Mouse (Mus musculus) spleen, adult 2 months (tissue): ENCODE data around the gene Jade2. TPM values are rescaled to one million over a fixed set of nuclear protein-coding genes. Genes with fewer than 3 reads are reported as not detected.

ENCODE experiments used
- DNase-seq, 2 experiments: peaks; one replicate each; pipeline versions ENCODE4 v3.0.0 to v3.0.0-alpha.2; 2012 to 2021; ENCODE audit warnings: low spot score in 2 of 2, low read depth in 1 of 2
- H3K27ac ChIP-seq: fragments of 200-500 bp; 2 replicates; pipeline ENCODE4 v1.5.1; 2012; ENCODE audit warnings: low read length, inconsistent platforms; ENCODE audit not compliant: insufficient read depth
- H3K27me3 ChIP-seq: fragments of 200-500 bp; 2 replicates; pipeline ENCODE4 v1.6.1; 2012; ENCODE audit warnings: mild to moderate bottlenecking, moderate library complexity, low read length, inconsistent platforms; ENCODE audit not compliant: control insufficient read depth, insufficient read depth
- H3K36me3 ChIP-seq: fragments of 200-500 bp; 2 replicates; pipeline ENCODE4 v1.6.1; 2012; ENCODE audit warnings: mild to moderate bottlenecking, low read length, inconsistent platforms; ENCODE audit not compliant: control insufficient read depth, insufficient read depth
- H3K4me1 ChIP-seq: fragments of 200-500 bp; 2 replicates; pipeline ENCODE4 v1.6.1; 2011; ENCODE audit warnings: inconsistent platforms; ENCODE audit not compliant: control insufficient read depth, insufficient read depth, insufficient read length
- H3K4me3 ChIP-seq: fragments of 200-500 bp; 2 replicates; pipeline ENCODE4 v1.5.1; 2011; ENCODE audit warnings: mild to moderate bottlenecking, inconsistent platforms; ENCODE audit not compliant: insufficient read depth, insufficient read length; ENCODE audit errors: extremely low read depth
- CTCF ChIP-seq: fragments of 200-500 bp; IDR thresholded peaks from 2 replicates; pipeline ENCODE4 v1.5.1; 2011; ENCODE audit warnings: mild to moderate bottlenecking, inconsistent platforms; ENCODE audit not compliant: insufficient read depth, insufficient read length, insufficient replicate concordance; ENCODE audit errors: extremely low read depth
- POLR2A ChIP-seq: fragments of 200-500 bp; IDR thresholded peaks from 2 replicates; pipeline ENCODE4 v1.6.1; 2011; ENCODE audit warnings: low read depth, low read length, inconsistent platforms
- WGBS: fragments of 180-500 bp; shearing (Covaris S2); methylation state at CpG from one replicate; pipeline ENCODE4 v1.1.7; 2018; 5-methylcytosine and 5-hydroxymethylcytosine counted together
- polyA plus RNA-seq: library from polyadenylated mRNA; depleted of rRNA; stranded (reverse); fragments of >200 nt; gene quantifications from 2 replicates; pipeline ENCODE4 v1.2.3, GENCODE M21; 2012

Gene Jade2
- polyA plus RNA-seq, 1 experiment: 24.8 TPM

GRCm38 (mm10) chr11:51835598-51835997, 21.9 kb downstream of the Jade2 start:
- Histone ChIP-seq H3K27ac (no peak overlapping the region), H3K4me1 (peaks cover 5% of the 10 kb centered on the region; the same call in 1 of the 2 replicates), H3K36me3 (peaks cover 18% of the 10 kb centered on the region), H3K27me3 (no peaks in the 10 kb centered on the region), H3K4me3 (no peak overlapping the region)
- no peak for DNase-seq
- no peak for TF ChIP-seq POLR2A
- TF ChIP-seq CTCF: no peak
- 95% methylated on average over 12 of the region's 12 CpGs for WGBS

- H3K4me1 ChIP-seq: peaks cover 5% of the 10 kb centered on the region; the same call in 1 of the 2 replicates
- TF ChIP-seq POLR2A (no peak), CTCF (no peak)
- H3K36me3 ChIP-seq: peaks cover 19% of the 10 kb centered on the region
- H3K27me3 ChIP-seq: no peaks in the 10 kb centered on the region
- no peak for DNase-seq
- no peak overlapping the region for H3K4me3 ChIP-seq
- no peak overlapping the region for H3K27ac ChIP-seq
- 97% methylated on average over 8 of the region's 8 CpGs for WGBS
Measured at GRCm38 (mm10) chr11:51834067-51834411, 23.4 kb downstream of the Jade2 start.

GRCm38 (mm10) chr11:51833393-51834066, 23.9 kb downstream of the Jade2 start:
- no peaks in the 10 kb centered on the region for H3K27me3 ChIP-seq
- H3K27ac ChIP-seq: peak overlapping the region; percentile 24
- WGBS: 74% methylated on average over 10 of the region's 10 CpGs
- DNase-seq: no peak
- TF ChIP-seq CTCF (no peak), POLR2A (no peak)
- peaks cover 5% of the 10 kb centered on the region; the same call in 1 of the 2 replicates for H3K4me1 ChIP-seq
- H3K36me3 ChIP-seq: peaks cover 19% of the 10 kb centered on the region
- no peak overlapping the region for H3K4me3 ChIP-seq

- peaks cover 5% of the 10 kb centered on the region; the same call in 1 of the 2 replicates for H3K4me1 ChIP-seq
- H3K36me3 ChIP-seq: peaks cover 24% of the 10 kb centered on the region
- no peak for TF ChIP-seq CTCF
- no peak for TF ChIP-seq POLR2A
- no peaks in the 10 kb centered on the region for H3K27me3 ChIP-seq
- 85% methylated on average over 5 of the region's 5 CpGs for WGBS
- H3K27ac ChIP-seq: peak overlapping the region; percentile 24
- no peak for DNase-seq
- no peak overlapping the region for H3K4me3 ChIP-seq
Measured at GRCm38 (mm10) chr11:51832992-51833391, 24.5 kb downstream of the Jade2 start.

- no peak overlapping the region for H3K4me3 ChIP-seq
- H3K27me3 ChIP-seq: no peaks in the 10 kb centered on the region
- no peak for TF ChIP-seq POLR2A
- TF ChIP-seq CTCF: no peak
- H3K36me3 ChIP-seq: peaks cover 28% of the 10 kb centered on the region
- peaks cover 5% of the 10 kb centered on the region; the same call in 1 of the 2 replicates for H3K4me1 ChIP-seq
- H3K27ac ChIP-seq: no peak overlapping the region; the same call in 1 of the 2 replicates
- 46% methylated on average over 4 of the region's 4 CpGs for WGBS
- no peak for DNase-seq
Measured at GRCm38 (mm10) chr11:51831962-51832909, 25.2 kb downstream of the Jade2 start.

GRCm38 (mm10) chr11:51824867-51825424, 32.5 kb downstream of the Jade2 start:
- no peak for DNase-seq
- no peak overlapping the region for H3K27ac ChIP-seq

More at GRCm38 (mm10) chr11:51824867-51825424, 32.5 kb downstream of the Jade2 start:
- Histone ChIP-seq H3K4me1 (no peaks in the 10 kb centered on the region), H3K4me3 (no peak overlapping the region), H3K36me3 (peaks cover 42% of the 10 kb centered on the region), H3K27me3 (no peaks in the 10 kb centered on the region)
- no peak for TF ChIP-seq POLR2A
- no peak for TF ChIP-seq CTCF
- WGBS: 94% methylated on average over 19 of the region's 19 CpGs
